8 mouse cellular contexts compared by ENCODE assay signal in genomic region chr10:130594046-130594734, GRCm38 (mm10).
DNase-seq lines count a peak whose midpoint lies in the region.
"Not testable (repeated sequence)": the region's sequence is repeated elsewhere in the genome, so short reads cannot be mapped to it uniquely, and the experiment has no call there.

No protein-coding gene starts in this region.

- DNase-seq in CD4-positive, CD25-positive, alpha-beta regulatory T cell, adult 2 months (ENCODE audit: low read depth, low spot score), result peak; percentile 7
- DNase-seq in adrenal gland, postnatal 36 days, result peak; percentile 13 to 16
- DNase-seq in cerebellum, postnatal 10 days, result peak; percentile 30 to 35
- DNase-seq in gastrocnemius, postnatal 10 days, result peak; percentile 37
- peak; percentile 15 for DNase-seq in kidney, postnatal 14 days
- peak; percentile 2 for DNase-seq in mesoderm, embryonic 11.5 days (ENCODE audit: low read depth, low spot score)
- DNase-seq in splenic B cell, adult 2 months (ENCODE audit: low read depth, low spot score), result peak; percentile 1
- peak; percentile 27 for DNase-seq in urinary bladder, adult 2 months (ENCODE audit: low spot score)

- H3K36me3 ChIP-seq in splenic B cell, adult 2 months (ENCODE audit: control insufficient read depth, insufficient read depth, low read length, poor library complexity, severe bottlenecking), result not testable (repeated sequence)

- H3K27me3 ChIP-seq in splenic B cell, adult 2 months (ENCODE audit: control insufficient read depth, insufficient read depth, low read length, poor library complexity, severe bottlenecking), result not testable (repeated sequence)

Comparison
In these comparisons a context has a peak if more than half of its experiments do, and no peak if none do; other contexts are left out.
1. Peak in every context shown above with its lines: DNase-seq.